Mouse (Mus musculus): ENCODE measurements around the gene Rimkla. TPM values are rescaled to one million over a fixed set of nuclear protein-coding genes. Genes with fewer than 3 reads are reported as not detected.
A peak's percentile ranks its signal among the peaks of the same experiment; 100 is the strongest.

The Rimkla gene
- total RNA-seq, 2 experiments from 2014 or later, result 1.2 to 2.0 TPM

DNA sequence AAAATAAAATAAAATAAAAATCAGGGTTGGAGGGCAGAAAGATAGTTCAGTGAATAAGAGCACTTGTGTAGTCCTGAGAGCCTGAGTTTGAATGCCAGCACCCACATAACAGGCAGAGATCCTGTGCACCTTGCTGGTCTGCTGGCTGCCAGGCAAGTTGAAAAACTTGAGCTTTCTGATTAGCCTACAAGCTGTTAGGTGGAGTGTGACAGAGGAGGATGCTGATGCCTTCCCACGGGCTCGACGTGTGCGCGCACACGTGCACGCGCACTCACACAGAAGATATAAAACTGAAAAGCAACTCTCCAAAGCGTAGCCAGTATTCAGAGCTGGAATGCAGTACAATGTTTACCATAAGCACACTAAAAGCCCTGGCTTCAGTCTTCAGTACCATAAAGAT is 19.9 kb downstream of the Rimkla start:
- DNase-seq (ENCODE audit: low spot score in 2 of 2), result no peak

GRCm38 (mm10) chr4:119467720-119468380 is 24.6 kb downstream of the Rimkla start:
- no peak for DNase-seq (ENCODE audit: low spot score in 2 of 2)

DNA sequence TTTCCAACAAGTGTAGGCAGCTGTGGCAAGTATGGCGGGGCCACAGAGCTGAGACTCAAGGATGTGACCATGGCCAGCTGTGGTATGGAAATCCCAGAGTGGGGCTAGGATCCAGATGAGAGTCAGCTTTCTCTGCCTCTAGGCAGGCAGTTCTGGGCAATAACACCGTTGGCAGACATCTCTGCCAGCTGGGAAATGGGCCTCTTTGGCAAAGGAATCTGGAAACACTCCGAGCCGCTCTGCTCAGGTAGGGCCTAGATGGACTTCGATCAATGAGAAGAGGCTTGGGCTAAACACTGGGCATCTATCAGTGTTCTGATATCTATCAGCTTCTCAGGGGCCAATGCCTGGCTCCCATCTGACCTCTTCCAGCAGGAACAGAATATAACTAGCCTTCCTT is 26.6 kb downstream of the Rimkla start:
- no peak for DNase-seq (ENCODE audit: low spot score in 2 of 2)

DNA sequence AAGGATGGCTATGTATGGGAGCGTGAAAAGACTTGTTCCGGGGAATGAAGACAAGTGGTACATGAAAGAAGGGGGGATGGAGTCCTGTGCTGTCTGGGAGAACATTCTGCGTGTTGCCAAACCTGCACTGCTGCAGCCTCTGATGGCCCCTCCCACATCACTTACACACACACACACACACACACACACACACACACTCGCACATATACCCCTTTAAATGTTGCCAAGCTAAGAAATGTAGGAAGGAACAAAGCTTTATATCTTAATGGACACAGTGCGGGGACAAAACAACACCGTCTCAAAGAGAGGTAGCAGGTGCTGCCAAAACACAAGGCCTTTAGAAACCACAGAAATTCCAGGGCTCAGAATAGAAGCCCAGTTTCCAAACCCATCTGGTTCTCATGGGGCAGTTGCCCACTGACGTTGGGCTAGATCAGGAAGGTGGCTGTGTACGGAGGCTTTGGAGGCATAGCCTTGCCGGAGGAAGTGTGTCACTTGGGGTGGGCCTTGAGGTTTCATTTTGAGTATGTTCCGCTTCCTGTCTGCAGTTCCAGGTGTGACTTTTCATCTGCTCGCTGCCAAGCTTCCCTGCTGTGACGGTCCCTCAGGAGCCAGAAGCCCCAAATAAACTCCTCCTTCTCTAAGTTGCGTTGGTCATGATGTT is 28.5 kb downstream of the Rimkla start:
- DNase-seq (ENCODE audit: low spot score in 2 of 2), result no peak

DNA sequence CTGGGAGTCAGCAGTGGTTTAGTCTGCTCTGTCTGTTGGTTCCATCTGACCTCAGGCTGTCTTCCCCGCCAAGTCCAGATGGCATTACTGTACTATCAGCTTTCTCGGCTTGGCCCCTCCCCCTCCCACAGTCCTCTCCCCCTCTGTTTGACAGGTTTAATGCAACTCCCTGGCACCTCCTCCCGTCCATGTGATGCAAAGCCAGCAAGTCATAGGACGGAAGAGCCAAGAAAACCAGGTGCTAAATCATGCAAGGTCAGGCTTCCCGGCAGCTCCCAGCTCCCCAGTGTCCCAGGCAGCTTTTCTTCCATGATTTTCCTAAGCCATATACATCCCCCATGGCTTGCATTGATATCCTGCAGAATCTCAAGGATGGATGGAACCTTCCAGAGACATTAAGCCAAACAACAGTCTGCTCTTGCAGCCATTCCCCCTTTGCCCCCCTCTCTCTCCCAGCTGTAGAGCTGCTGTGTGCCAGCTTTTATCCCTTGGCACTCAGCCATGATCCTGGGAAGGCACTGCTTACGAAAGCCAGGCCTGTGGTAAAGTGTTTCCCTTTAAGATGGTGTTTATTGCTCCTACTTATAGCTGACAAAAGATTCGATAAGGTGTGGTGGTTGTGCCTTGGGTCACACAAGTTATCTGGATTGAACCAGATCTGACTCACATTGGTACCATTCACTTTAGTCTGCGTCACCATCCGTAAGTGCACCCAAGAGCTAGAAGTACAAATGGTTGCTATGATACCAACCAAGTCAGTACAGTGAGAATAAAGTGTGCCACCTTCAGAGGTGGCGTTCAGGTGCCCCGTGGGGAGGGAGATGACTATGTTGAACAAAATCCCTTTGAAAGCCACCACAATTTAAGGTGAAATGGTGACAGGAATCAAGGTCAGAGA is 29.3 kb downstream of the Rimkla start:
- peak; percentile 34 to 35 for DNase-seq (ENCODE audit: low spot score in 2 of 2)

GRCm38 (mm10) chr4:119462457-119462856 is 30.0 kb downstream of the Rimkla start:
- DNase-seq (ENCODE audit: low spot score in 2 of 2), result no peak

DNA sequence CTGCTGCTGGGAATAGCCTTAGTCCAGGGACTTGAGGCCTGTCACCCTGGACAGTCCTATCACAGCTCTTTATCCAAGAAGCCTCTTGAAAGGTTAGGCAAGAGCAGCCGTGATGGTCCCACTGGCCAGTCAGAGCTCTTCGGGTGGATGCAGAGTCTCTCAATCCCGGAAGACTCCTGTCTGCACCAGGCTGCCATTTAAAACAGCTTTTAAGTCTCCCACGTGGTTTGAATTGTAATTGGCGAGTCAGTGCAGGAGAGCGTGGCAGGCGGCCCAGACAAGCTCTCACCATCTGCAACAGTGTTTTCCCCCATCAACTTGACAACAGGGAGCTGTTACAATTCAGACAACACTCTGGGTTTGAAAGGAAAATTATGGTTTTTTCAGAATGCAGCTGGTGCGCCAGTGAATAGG is 31.7 kb downstream of the Rimkla start:
- DNase-seq (ENCODE audit: low spot score in 2 of 2), result no peak

DNA sequence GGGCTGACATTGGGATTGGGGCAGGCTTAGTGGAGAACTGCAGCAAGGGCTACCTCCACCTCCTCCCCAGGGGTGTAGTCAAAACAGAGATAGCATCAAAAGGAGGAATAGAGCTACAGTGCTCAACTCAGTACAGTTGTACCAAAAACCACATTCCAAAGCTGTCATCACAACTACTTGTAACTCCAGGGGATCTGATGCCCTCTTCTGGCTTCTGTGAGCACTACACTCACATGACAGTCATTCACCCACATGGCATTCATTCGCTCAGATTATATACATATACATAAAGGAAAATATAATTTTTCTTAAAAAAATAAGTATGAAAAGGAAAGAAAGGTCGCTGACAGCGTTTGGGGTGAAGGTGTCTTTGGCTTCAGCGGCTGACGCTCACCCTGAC is 32.1 kb downstream of the Rimkla start:
- no peak for DNase-seq (ENCODE audit: low spot score in 2 of 2)

- DNase-seq (ENCODE audit: low spot score in 2 of 2), result no peak
Measured at GRCm38 (mm10) chr4:119453533-119453932, 38.9 kb downstream of the Rimkla start.

- DNase-seq (ENCODE audit: low spot score in 2 of 2), result no peak
Measured at GRCm38 (mm10) chr4:119453128-119453527, 39.3 kb downstream of the Rimkla start.

DNA sequence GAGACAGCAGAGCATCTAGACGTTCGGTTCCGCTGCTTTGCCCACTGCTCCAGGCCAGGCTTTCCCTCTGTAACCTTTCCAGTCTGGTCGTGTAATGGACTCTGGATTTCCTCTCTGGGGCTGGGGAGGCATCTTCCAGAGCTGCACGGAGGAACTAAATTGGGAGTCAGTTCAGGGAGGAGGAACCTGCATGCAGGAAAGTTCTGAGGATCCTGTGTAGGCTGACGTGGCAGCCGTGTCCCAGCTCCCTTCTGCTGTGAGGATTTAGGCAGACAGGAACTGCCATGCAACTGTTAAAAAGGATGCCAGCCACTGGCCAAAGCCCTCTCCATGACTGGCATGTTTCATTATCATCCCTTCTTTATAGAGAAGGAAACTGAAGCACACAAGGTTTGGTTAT is 42.0 kb downstream of the Rimkla start:
- DNase-seq (ENCODE audit: low spot score in 2 of 2), result no peak

- DNase-seq (ENCODE audit: low spot score in 2 of 2), result no peak
Measured at GRCm38 (mm10) chr4:119447786-119448185, 44.6 kb downstream of the Rimkla start.

GRCm38 (mm10) chr4:119447261-119447660 is 45.2 kb downstream of the Rimkla start:
- no peak for DNase-seq (ENCODE audit: low spot score in 2 of 2)

DNA sequence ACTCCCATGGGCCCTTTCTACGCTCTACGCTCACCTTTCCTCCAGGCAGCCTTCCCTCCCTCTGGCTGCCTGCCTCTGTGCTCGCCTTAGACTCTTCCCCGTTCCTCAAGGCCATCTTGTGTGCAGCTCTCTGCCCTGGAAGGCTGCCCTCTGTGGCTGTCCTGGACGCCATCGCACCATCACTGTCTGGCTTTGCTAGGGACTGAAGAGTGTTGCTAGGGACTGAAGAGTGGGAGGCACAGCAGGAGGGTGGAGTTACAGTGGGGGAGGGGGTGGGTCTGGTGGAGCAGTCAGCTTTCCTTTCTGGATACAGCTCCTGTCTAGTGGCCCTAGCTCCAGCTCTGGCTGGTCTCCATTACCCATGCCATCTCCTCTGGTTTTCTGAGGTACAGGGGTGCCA is 49.9 kb downstream of the Rimkla start:
- no peak for DNase-seq (ENCODE audit: low spot score in 2 of 2)

DNA sequence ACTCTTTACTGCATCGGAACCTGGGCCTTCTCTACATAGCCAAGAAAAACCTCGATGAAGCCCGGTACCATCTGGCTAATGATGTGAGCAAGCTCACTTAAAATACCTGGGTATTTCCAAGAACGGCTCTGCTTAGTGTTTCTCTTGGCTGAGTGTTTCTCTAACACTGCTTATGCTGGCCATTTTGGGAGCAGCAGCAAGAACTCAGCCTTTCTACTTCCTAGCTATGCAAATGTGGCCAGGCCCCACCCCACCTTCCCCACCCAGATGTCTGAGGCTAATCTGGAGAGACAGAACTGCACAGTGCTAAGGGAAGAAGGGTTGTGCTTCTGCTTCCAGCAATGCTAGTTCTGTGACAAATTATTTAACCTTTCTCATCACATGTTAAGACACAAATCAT is 50.6 kb downstream of the Rimkla start:
- DNase-seq (ENCODE audit: low spot score in 2 of 2), result no peak

- DNase-seq (ENCODE audit: low spot score in 2 of 2), result no peak
Measured at GRCm38 (mm10) chr4:119437936-119438335, 54.5 kb downstream of the Rimkla start.

DNA sequence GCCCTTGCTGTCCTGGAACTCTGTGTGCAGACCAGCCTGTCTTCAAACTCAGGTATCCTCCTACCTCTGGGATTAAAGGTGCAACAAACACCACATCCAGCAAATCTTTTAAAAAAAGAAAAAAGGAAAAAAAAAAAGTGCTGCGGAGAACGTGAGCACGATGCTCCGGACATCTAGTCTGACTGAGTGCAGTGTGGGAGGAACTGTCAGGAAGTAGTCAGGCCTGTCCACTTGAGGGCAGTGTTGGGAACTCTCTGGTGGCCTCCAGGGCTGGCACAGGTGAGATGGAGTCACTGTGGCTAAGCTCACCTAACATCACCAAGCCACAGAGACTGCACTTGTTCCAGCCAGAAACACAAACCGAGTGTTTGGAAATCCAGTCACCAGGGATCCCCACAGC is 61.8 kb downstream of the Rimkla start:
- DNase-seq (ENCODE audit: low spot score in 2 of 2), result no peak

DNA sequence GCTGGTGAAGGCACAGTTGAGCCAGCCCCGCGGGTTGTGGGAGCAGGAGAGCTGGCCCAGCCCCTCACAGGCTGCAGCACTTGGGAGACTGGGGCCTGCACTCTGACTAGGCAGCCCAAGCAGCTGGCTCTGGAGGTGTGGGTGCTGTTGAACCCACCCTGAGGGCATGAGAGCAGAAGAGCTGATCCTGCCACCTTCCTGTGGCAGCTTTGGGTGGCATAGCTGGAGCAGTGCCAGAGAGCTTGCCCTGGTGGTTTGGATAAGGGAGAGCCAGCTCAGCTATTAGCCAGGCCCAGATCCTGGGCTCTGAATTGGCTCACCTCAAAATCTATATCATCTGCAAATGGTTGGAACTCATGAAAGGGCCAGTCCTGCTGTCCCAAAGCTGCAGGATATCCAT is 64.7 kb downstream of the Rimkla start:
- peak in 1 of 2 experiments; percentile 23 for DNase-seq (ENCODE audit: low spot score in 2 of 2)

DNA sequence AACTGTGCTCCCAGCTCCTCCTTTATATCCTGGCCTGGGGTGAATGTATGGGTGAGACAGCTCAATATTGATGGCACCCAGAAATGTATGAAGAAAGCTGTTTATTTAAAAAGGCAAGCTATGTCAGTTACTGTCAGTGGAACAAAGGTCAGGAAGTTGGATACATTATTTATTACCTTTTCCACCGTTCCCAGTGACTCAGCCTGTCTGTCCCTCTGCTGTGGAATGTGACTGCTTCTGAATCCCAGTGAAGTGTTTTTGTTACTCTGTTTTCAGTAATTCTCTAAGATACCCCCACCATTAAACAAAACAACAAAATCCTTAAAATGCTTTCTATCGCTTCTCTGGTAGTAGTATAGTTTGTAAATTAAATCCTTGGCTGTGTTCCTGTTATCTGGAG is 66.8 kb downstream of the Rimkla start:
- DNase-seq (ENCODE audit: low spot score in 2 of 2), result no peak

DNA sequence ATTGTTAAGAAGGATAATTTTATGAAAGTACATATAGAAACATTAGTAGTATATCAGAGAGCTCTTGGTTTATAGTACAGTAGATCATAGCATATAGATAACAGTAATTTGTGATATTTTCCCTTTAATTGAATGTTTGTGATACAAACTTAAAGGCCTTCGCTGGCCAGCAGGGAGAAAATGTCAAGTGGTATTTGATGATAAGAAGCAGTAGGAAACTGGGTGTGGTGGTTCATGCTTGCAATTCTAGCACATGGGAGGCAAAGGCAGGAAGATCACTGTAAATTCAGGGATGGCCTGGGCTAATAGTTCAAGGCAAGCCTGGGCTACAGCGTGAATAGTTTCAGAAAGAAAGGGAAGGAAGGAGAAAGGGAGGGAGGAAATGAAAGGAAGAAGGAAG is 67.4 kb downstream of the Rimkla start:
- DNase-seq (ENCODE audit: low spot score in 2 of 2), result no peak

DNA sequence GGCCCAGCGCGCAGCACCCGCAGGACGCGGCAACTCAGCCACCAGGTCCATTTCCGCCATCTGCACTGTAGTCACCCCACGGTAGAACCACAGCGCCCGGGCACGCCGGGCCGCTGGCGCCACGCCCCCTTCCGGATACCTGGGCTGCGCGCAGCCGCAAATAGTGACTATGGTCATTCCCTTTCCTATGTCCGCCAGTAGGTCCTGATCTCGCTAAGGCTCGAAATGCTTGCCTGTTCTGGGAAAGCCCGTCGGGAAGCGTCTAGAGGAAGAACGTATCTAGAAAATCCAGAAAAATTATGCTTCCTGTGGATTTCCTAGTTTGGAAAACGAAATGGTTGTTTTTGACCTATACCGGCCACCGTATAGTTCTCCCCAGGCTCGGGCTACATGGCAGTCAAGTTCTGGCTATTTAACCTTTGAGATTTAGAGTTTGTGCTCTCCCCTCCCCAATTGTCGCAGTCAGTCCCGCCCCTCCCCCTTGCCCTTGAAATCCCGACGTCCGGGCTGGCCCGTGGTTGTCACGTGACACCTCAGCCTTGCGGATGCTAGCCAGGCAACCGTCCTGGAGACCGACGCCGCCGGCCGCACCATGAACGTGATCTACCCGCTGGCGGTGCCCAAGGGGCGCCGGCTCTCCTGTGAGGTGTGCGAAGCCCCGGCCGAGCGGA is 70.0 kb downstream of the Rimkla start, which contains the start of the genes Ppcs and Zmynd12:
TSS of gene Ppcs (minus strand) at position 127 of the 671 bp plus-strand sequence.
TSS of gene Zmynd12 (plus strand) at position 521 of the 671 bp plus-strand sequence.
- peak; percentile 68 to 84 for DNase-seq (ENCODE audit: low spot score in 2 of 2)

All from adrenal gland, postnatal 4 days (tissue).